Mouse (Mus musculus) right cerebral cortex, postnatal 4 days (tissue): ENCODE measurements around the gene Cabp1.
"Not testable (repeated sequence)": the region's sequence is repeated elsewhere in the genome, so short reads cannot be mapped to it uniquely, and the experiment has no call there.

Source experiments
- DNase-seq: peaks from one replicate; pipeline ENCODE4 v3.0.0-alpha.2; 2022

Gene Cabp1

GRCm38 (mm10) chr5:115149675-115150459, 44.3 kb downstream of the Cabp1 start:
- DNase-seq: no peak

- not testable (repeated sequence) for DNase-seq
These were observed 45.3 kb downstream of the Cabp1 start for GRCm38 (mm10) chr5:115148872-115149271.

GRCm38 (mm10) chr5:115148378-115148777, 45.8 kb downstream of the Cabp1 start:
- no peak for DNase-seq

- no peak for DNase-seq
These were observed 46.8 kb downstream of the Cabp1 start for GRCm38 (mm10) chr5:115147388-115147787.

- no peak for DNase-seq
These were observed 47.4 kb downstream of the Cabp1 start for GRCm38 (mm10) chr5:115146747-115147130.

- no peak for DNase-seq
These were observed 48.0 kb downstream of the Cabp1 start for GRCm38 (mm10) chr5:115145976-115146746.

GRCm38 (mm10) chr5:115145253-115145968, 48.8 kb downstream of the Cabp1 start:
- no peak for DNase-seq

GRCm38 (mm10) chr5:115144471-115144870, 49.7 kb downstream of the Cabp1 start:
- no peak for DNase-seq

- peak; percentile 49 for DNase-seq
These were observed 50.6 kb downstream of the Cabp1 start for GRCm38 (mm10) chr5:115143552-115143951.

GRCm38 (mm10) chr5:115142166-115142697, 51.9 kb downstream of the Cabp1 start:
- DNase-seq: no peak

- DNase-seq: no peak
These were observed 53.5 kb downstream of the Cabp1 start for GRCm38 (mm10) chr5:115140726-115141125.

GRCm38 (mm10) chr5:115139124-115139523, 55.1 kb downstream of the Cabp1 start:
- DNase-seq: no peak

GRCm38 (mm10) chr5:115134234-115135165, 59.7 kb downstream of the Cabp1 start, which contains the start of gene Unc119b:
TSS of gene Unc119b (minus strand) at chr5:115134975.
- DNase-seq: peak; percentile 82

- no peak for DNase-seq
These were observed 60.7 kb downstream of the Cabp1 start for GRCm38 (mm10) chr5:115133358-115134066.

GRCm38 (mm10) chr5:115132465-115132864, 61.7 kb downstream of the Cabp1 start:
- no peak for DNase-seq

- no peak for DNase-seq
These were observed 64.9 kb downstream of the Cabp1 start for GRCm38 (mm10) chr5:115129328-115129727.

GRCm38 (mm10) chr5:115127421-115128179, 66.6 kb downstream of the Cabp1 start:
- no peak for DNase-seq

GRCm38 (mm10) chr5:115126578-115127312, 67.4 kb downstream of the Cabp1 start:
- no peak for DNase-seq

GRCm38 (mm10) chr5:115125211-115125871, 68.8 kb downstream of the Cabp1 start:
- DNase-seq: peak; percentile 78
